ENCODE assay signal across 9 mouse cellular contexts in genomic region chr9:65692959-65693603, GRCm38 (mm10). TPM values are rescaled to one million over a fixed set of nuclear protein-coding genes. Genes with fewer than 3 reads are reported as not detected.
DNase-seq lines count a peak whose midpoint lies in the region; ATAC-seq and TF ChIP-seq lines count a peak whose summit lies in the region.
"Had no signal": no experiment of that assay in that cellular context is flagged by ENCODE, and none has a peak within 500 bp of the region (broad histone marks: within the 10 kb centered on the region; RNA-seq: fewer than 3 reads in every experiment).

No protein-coding gene starts in this region.

- H3K9ac ChIP-seq in kidney, embryonic 15.5 days = no peak overlapping the region
- H3K9ac ChIP-seq in hindbrain, embryonic 13.5 days = peak overlapping the region; percentile 46; the same call in 1 of the 2 replicates
- H3K9ac ChIP-seq in midbrain, postnatal 0 days (replicated peaks; ENCODE audit: low read length, poor library complexity, severe bottlenecking) = no peak overlapping the region

- H3K27me3 ChIP-seq in kidney, embryonic 15.5 days = no peaks in the 10 kb centered on the region
- no peaks in the 10 kb centered on the region for H3K27me3 ChIP-seq in hindbrain, embryonic 13.5 days
- no peaks in the 10 kb centered on the region for H3K27me3 ChIP-seq in midbrain, postnatal 0 days (ENCODE audit: insufficient read depth, low read length)

- intact Hi-C loops in left cerebral cortex, postnatal 25 days (cut with DNase I) = no loop called here

- H3K36me3 ChIP-seq in kidney, embryonic 15.5 days = peaks cover 87% of the 10 kb centered on the region
- peaks cover 76% of the 10 kb centered on the region for H3K36me3 ChIP-seq in hindbrain, embryonic 13.5 days
- peaks cover 43% of the 10 kb centered on the region for H3K36me3 ChIP-seq in midbrain, postnatal 0 days (ENCODE audit: insufficient read depth, low read length)

- no peaks in the 10 kb centered on the region for H3K9me3 ChIP-seq in kidney, embryonic 15.5 days (replicated peaks)
- H3K9me3 ChIP-seq in hindbrain, embryonic 13.5 days = no peaks in the 10 kb centered on the region
- H3K9me3 ChIP-seq in midbrain, postnatal 0 days (ENCODE audit: low read length) = no peaks in the 10 kb centered on the region

- no peak overlapping the region for H3K4me3 ChIP-seq in kidney, embryonic 15.5 days (replicated peaks)
- peak overlapping the region; percentile 13; the same call in 1 of the 2 replicates for H3K4me3 ChIP-seq in bone marrow macrophage, adult 2 months (ENCODE audit: insufficient read depth, low read length)
- no peak overlapping the region for H3K4me3 ChIP-seq in hindbrain, embryonic 13.5 days
- H3K4me3 ChIP-seq in midbrain, postnatal 0 days (ENCODE audit: low read depth, low read length) = no peak overlapping the region

- TF ChIP-seq POLR2A in bone marrow macrophage, adult 2 months (IDR thresholded peaks at IDR 0.05; ENCODE audit: borderline replicate concordance, low read depth, low read length) = no peak

- no peak for TF ChIP-seq CTCF in bone marrow macrophage, adult 2 months (IDR thresholded peaks at IDR 0.05; ENCODE audit: low read depth, low read length)
- TF ChIP-seq CTCF in midbrain, postnatal 0 days (IDR thresholded peaks at IDR 0.05) = no peak

- no peaks in the 10 kb centered on the region for H3K4me1 ChIP-seq in kidney, embryonic 15.5 days
- peaks cover 42% of the 10 kb centered on the region for H3K4me1 ChIP-seq in bone marrow macrophage, adult 2 months (ENCODE audit: control insufficient read depth, insufficient read depth, low read length)
- peaks cover 42% of the 10 kb centered on the region for H3K4me1 ChIP-seq in hindbrain, embryonic 13.5 days (replicated peaks)
- no peaks in the 10 kb centered on the region for H3K4me1 ChIP-seq in midbrain, postnatal 0 days (ENCODE audit: insufficient read depth, low read length)

- no peak overlapping the region for H3K4me2 ChIP-seq in kidney, embryonic 15.5 days
- H3K4me2 ChIP-seq in hindbrain, embryonic 13.5 days = no peak overlapping the region
- no peak overlapping the region for H3K4me2 ChIP-seq in midbrain, postnatal 0 days (ENCODE audit: low read depth, low read length, poor library complexity, severe bottlenecking)

- H3K27ac ChIP-seq in kidney, embryonic 15.5 days = 0 out of 2 replicates have a peak overlapping the region, but pooled peaks have one; percentile 42
- H3K27ac ChIP-seq in bone marrow macrophage, adult 2 months (ENCODE audit: insufficient read depth, low read depth, low read length) = peak overlapping the region; percentile 76
- H3K27ac ChIP-seq in hindbrain, embryonic 13.5 days = peak overlapping the region; percentile 69; the same call in 1 of the 2 replicates
- H3K27ac ChIP-seq in midbrain, postnatal 0 days (ENCODE audit: low read depth, low read length) = peak overlapping the region; percentile 2; the same call in 1 of the 2 replicates

- 53% methylated on average over 5 of the region's 5 CpGs for WGBS in kidney, embryonic 15.5 days
- WGBS in hindbrain, embryonic 13.5 days = 38% methylated on average over 5 of the region's 5 CpGs
- WGBS in midbrain, postnatal 0 days = 35% methylated on average over 5 of the region's 5 CpGs

- DNase-seq in kidney, postnatal 25 days = no peak
- DNase-seq in midbrain, postnatal 0 days (ENCODE audit: low spot score) = no peak
- DNase-seq in adrenal gland, adult 18-20 months (ENCODE audit: low spot score in 2 of 2) = no peak
- DNase-seq in left cerebral cortex, postnatal 25 days (ENCODE audit: low spot score in 2 of 2) = no peak
- DNase-seq: kidney, postnatal 4 days had no signal

- no peak for ATAC-seq in kidney, embryonic 15.5 days (replicated peaks; ENCODE audit: low FRiP score)
- no peak for ATAC-seq in hindbrain, embryonic 13.5 days (ENCODE audit: low FRiP score)
- no peak for ATAC-seq in midbrain, postnatal 0 days (ENCODE audit: low FRiP score)
- no peak for ATAC-seq in inflammation-experienced regulatory T-cells, adult 6 months

RNA-seq across cellular contexts. Expression of gene Oaz2, which starts 25.3 kb away (rescaled TPM):
- 299 and 308 TPM in 2 replicates for polyA plus RNA-seq in kidney, embryonic 15.5 days (2015; fragmentation: Nextera tagmentation; extraction: Ambion mirVana)
- 51.5 and 58.1 TPM in 2 replicates for polyA plus RNA-seq in bone marrow macrophage, adult 2 months (2012; ENCODE audit: insufficient read depth, insufficient read length, missing spikeins)
- 403 and 404 TPM in 2 replicates for polyA plus RNA-seq in hindbrain, embryonic 13.5 days (2015; fragmentation: Nextera tagmentation; extraction: Ambion mirVana)
- total RNA-seq in midbrain, postnatal 0 days (2014; rRNA removed) = 252 and 274 TPM in 2 replicates
- polyA plus RNA-seq in midbrain, postnatal 0 days (2015; fragmentation: Nextera tagmentation; extraction: Ambion mirVana) = 382 and 399 TPM in 2 replicates
- 100 to 1,000 TPM; 131 to 132 TPM for total RNA-seq in adrenal gland, adult 18-20 months (2021)
- 100 to 1,000 TPM; 231 to 250 TPM for total RNA-seq in left cerebral cortex, postnatal 25 days (2021)
- 10 to 100 TPM; 26.3 to 30.5 (median 26.9) TPM for polyA plus RNA-seq in inflammation-experienced regulatory T-cells, adult 6 months (2017; shearing (Covaris generic))

Comparison
In these comparisons a context has a peak if more than half of its experiments do, and no peak if none do; other contexts are left out.
1. H3K27ac ChIP-seq: peak in every context shown above with its lines; median percentile 76 in bone marrow macrophage, adult 2 months; 69 in hindbrain, embryonic 13.5 days; 42 in kidney, embryonic 15.5 days; 2 in midbrain, postnatal 0 days.